28 mouse cellular contexts compared by ENCODE assay signal in genomic region chr19:29050186-29050980, GRCm38 (mm10). TPM values are rescaled to one million over a fixed set of nuclear protein-coding genes. Genes with fewer than 3 reads are reported as not detected.
DNase-seq lines count a peak whose midpoint lies in the region; ATAC-seq and TF ChIP-seq lines count a peak whose summit lies in the region.
"Had no signal": no experiment of that assay in that cellular context is flagged by ENCODE, and none has a peak within 500 bp of the region (broad histone marks: within the 10 kb centered on the region; RNA-seq: fewer than 3 reads in every experiment).

No protein-coding gene starts in this region.

- no peaks in the 10 kb centered on the region for H3K36me3 ChIP-seq in midbrain, embryonic 14.5 days (ENCODE audit: control insufficient read depth, insufficient read depth, low read length)
- H3K36me3 ChIP-seq: embryonic facial prominence, embryonic 10.5 days; embryonic facial prominence, embryonic 15.5 days; forebrain, embryonic 15.5 days; heart, embryonic 13.5 days; hindbrain, embryonic 12.5 days; intestine, embryonic 15.5 days; liver, embryonic 15.5 days; midbrain, embryonic 12.5 days; neural tube, embryonic 13.5 days had no signal

- H3K27ac ChIP-seq in gastrocnemius, adult 2 months: peak overlapping the region; percentile 28; the same call in 1 of the 2 replicates
- H3K27ac ChIP-seq in midbrain, embryonic 14.5 days (replicated peaks; ENCODE audit: low read depth, low read length): no peak overlapping the region
- H3K27ac ChIP-seq: embryonic facial prominence, embryonic 10.5 days; embryonic facial prominence, embryonic 15.5 days; forebrain, embryonic 15.5 days; heart, adult 2 months; heart, embryonic 13.5 days; hindbrain, embryonic 12.5 days; hindbrain, postnatal 0 days; intestine, embryonic 15.5 days; kidney, postnatal 0 days; liver, embryonic 15.5 days; midbrain, embryonic 12.5 days; neural tube, embryonic 13.5 days had no signal

- H3K27me3 ChIP-seq in midbrain, embryonic 14.5 days (ENCODE audit: control insufficient read depth, insufficient read depth, low read length): no peaks in the 10 kb centered on the region
- H3K27me3 ChIP-seq: embryonic facial prominence, embryonic 15.5 days; forebrain, embryonic 15.5 days; heart, embryonic 13.5 days; hindbrain, embryonic 12.5 days; intestine, embryonic 15.5 days; liver, embryonic 15.5 days; midbrain, embryonic 12.5 days; neural tube, embryonic 13.5 days had no signal

- no peak overlapping the region for H3K4me2 ChIP-seq in midbrain, embryonic 14.5 days (ENCODE audit: low read length)
- H3K4me2 ChIP-seq: embryonic facial prominence, embryonic 15.5 days; forebrain, embryonic 15.5 days; heart, embryonic 13.5 days; hindbrain, embryonic 12.5 days; intestine, embryonic 15.5 days; liver, embryonic 15.5 days; midbrain, embryonic 12.5 days; neural tube, embryonic 13.5 days had no signal

- no peak overlapping the region for H3K9ac ChIP-seq in midbrain, embryonic 14.5 days (replicated peaks; ENCODE audit: low read length)
- H3K9ac ChIP-seq: embryonic facial prominence, embryonic 15.5 days; forebrain, embryonic 15.5 days; heart, embryonic 13.5 days; hindbrain, embryonic 12.5 days; intestine, embryonic 15.5 days; liver, embryonic 15.5 days; midbrain, embryonic 12.5 days; neural tube, embryonic 13.5 days had no signal

- no peak for DNase-seq in gastrocnemius, adult 2 months
- no peak for DNase-seq in gastrocnemius, postnatal 10 days
- DNase-seq in 3T3-L1 (ENCODE audit: low read depth, low spot score) (peak; percentile 49), R1 (ENCODE audit: low read depth, low spot score) (peak; percentile 74)
- peak; percentile 65 for DNase-seq in lung, postnatal 25 days (ENCODE audit: low spot score)
- no peak for DNase-seq in cerebellum, postnatal 10 days
- no peak for DNase-seq in heart, postnatal 4 days
- DNase-seq in midbrain, embryonic 14.5 days: no peak
- DNase-seq: adrenal gland, postnatal 25 days; cerebellum, adult 2 months; cerebellum, postnatal 25 days; heart, adult 2 months; kidney, adult 8-10 months; kidney, postnatal 4 days; left cerebral cortex, postnatal 4 days; right cerebral cortex, postnatal 4 days had no signal

- H3K9me3 ChIP-seq in midbrain, embryonic 14.5 days (ENCODE audit: control insufficient read depth, low read length): no peaks in the 10 kb centered on the region
- H3K9me3 ChIP-seq: embryonic facial prominence, embryonic 10.5 days; embryonic facial prominence, embryonic 15.5 days; forebrain, embryonic 15.5 days; heart, embryonic 13.5 days; hindbrain, embryonic 12.5 days; intestine, embryonic 15.5 days; liver, embryonic 15.5 days; megakaryocyte, embryonic 14.5 days; midbrain, embryonic 12.5 days; neural tube, embryonic 13.5 days had no signal

- ATAC-seq in midbrain, embryonic 14.5 days (ENCODE audit: low FRiP score, low TSS enrichment): no peak
- ATAC-seq: forebrain, embryonic 15.5 days; hindbrain, postnatal 0 days; intestine, embryonic 15.5 days had no signal

- WGBS in midbrain, embryonic 14.5 days: 76% methylated on average over 9 of the region's 9 CpGs

- peaks cover 3% of the 10 kb centered on the region; the same call in 1 of the 2 replicates for H3K4me1 ChIP-seq in midbrain, embryonic 14.5 days (ENCODE audit: control insufficient read depth, insufficient read depth, low read length)

- intact Hi-C loops in gastrocnemius, adult 2 months (cut with DNase I): no loop called here

- no peak overlapping the region for H3K4me3 ChIP-seq in gastrocnemius, adult 2 months
- H3K4me3 ChIP-seq in midbrain, embryonic 14.5 days (replicated peaks; ENCODE audit: low read depth, low read length): no peak overlapping the region
- H3K4me3 ChIP-seq: embryonic facial prominence, embryonic 10.5 days; embryonic facial prominence, embryonic 15.5 days; forebrain, embryonic 15.5 days; heart, adult 2 months; heart, embryonic 13.5 days; hindbrain, embryonic 12.5 days; intestine, embryonic 15.5 days; liver, embryonic 15.5 days; megakaryocyte, embryonic 14.5 days; midbrain, embryonic 12.5 days; neural tube, embryonic 13.5 days had no signal

- TF ChIP-seq CTCF in gastrocnemius, adult 2 months (IDR thresholded peaks at IDR 0.05): no peak

RNA-seq across cellular contexts. Expression of gene Ak3, which starts 2.6 kb away (rescaled TPM):
- total RNA-seq in gastrocnemius, adult 2 months (2021): 10 to 100 TPM; 38.1 to 54.4 TPM
- total RNA-seq in gastrocnemius, postnatal 10 days (2021): 10 to 100 TPM; 60.1 to 61.7 TPM
- 10 to 100 TPM; 73.8 to 77.5 TPM for total RNA-seq in heart, postnatal 4 days (2021)
- polyA plus RNA-seq in midbrain, embryonic 14.5 days (2014; fragmentation: Nextera tagmentation; extraction: Ambion mirVana): 55.1 and 79.5 TPM in 2 replicates

RNA-seq across cellular contexts. Expression of gene Rcl1, which starts 50.8 kb away (rescaled TPM):
- total RNA-seq in gastrocnemius, adult 2 months (2021): 1 to 10 TPM; 6.5 to 7.7 TPM
- 10 to 100 TPM; 12.3 to 12.4 TPM for total RNA-seq in gastrocnemius, postnatal 10 days (2021)
- 1 to 10 TPM; 7.5 to 7.7 TPM for total RNA-seq in heart, postnatal 4 days (2021)
- polyA plus RNA-seq in midbrain, embryonic 14.5 days (2014; fragmentation: Nextera tagmentation; extraction: Ambion mirVana): 28.4 and 33.2 TPM in 2 replicates

Comparison
In these comparisons a context has a peak if more than half of its experiments do, and no peak if none do; other contexts are left out.
1. DNase-seq: peak in 3T3-L1 (single experiment), R1 (single experiment) and lung, postnatal 25 days (single experiment); none in gastrocnemius, adult 2 months (single experiment), gastrocnemius, postnatal 10 days (single experiment), cerebellum, postnatal 10 days (0 of 2), heart, postnatal 4 days (single experiment) and midbrain, embryonic 14.5 days (single experiment).